ENCODE assay signal across 8 mouse cellular contexts in genomic region chr11:62613657-62614365, GRCm38 (mm10). TPM values are rescaled to one million over a fixed set of nuclear protein-coding genes. Genes with fewer than 3 reads are reported as not detected.
DNase-seq lines count a peak whose midpoint lies in the region; ATAC-seq lines count a peak whose summit lies in the region.

No protein-coding gene starts in this region.

- peaks cover 3% of the 10 kb centered on the region; the same call in 1 of the 2 replicates for H3K9me3 ChIP-seq in forebrain, embryonic 10.5 days
- no peaks in the 10 kb centered on the region for H3K9me3 ChIP-seq in heart, embryonic 15.5 days (replicated peaks)
- no peaks in the 10 kb centered on the region for H3K9me3 ChIP-seq in liver, embryonic 12.5 days (replicated peaks)
- no peaks in the 10 kb centered on the region for H3K9me3 ChIP-seq in stomach, embryonic 14.5 days (ENCODE audit: control insufficient read depth, low read depth, low read length)

- peak overlapping the region; percentile 42 for H3K4me3 ChIP-seq in forebrain, embryonic 10.5 days
- H3K4me3 ChIP-seq in heart, embryonic 15.5 days: peak overlapping the region; percentile 29
- no peak overlapping the region for H3K4me3 ChIP-seq in liver, embryonic 12.5 days
- 0 out of 2 replicates have a peak overlapping the region, but pooled peaks have one; percentile 2 for H3K4me3 ChIP-seq in stomach, embryonic 14.5 days (ENCODE audit: low read depth, low read length)

- peaks cover 26% of the 10 kb centered on the region for H3K4me1 ChIP-seq in forebrain, embryonic 10.5 days
- peaks cover 14% of the 10 kb centered on the region for H3K4me1 ChIP-seq in heart, embryonic 15.5 days (replicated peaks)
- H3K4me1 ChIP-seq in liver, embryonic 12.5 days: peaks cover 10% of the 10 kb centered on the region
- no peaks in the 10 kb centered on the region for H3K4me1 ChIP-seq in stomach, embryonic 14.5 days (ENCODE audit: control insufficient read depth, insufficient read depth, low read length)

- H3K27ac ChIP-seq in forebrain, embryonic 10.5 days: peak overlapping the region; percentile 85
- H3K27ac ChIP-seq in heart, embryonic 15.5 days: peak overlapping the region; percentile 72
- no peak overlapping the region for H3K27ac ChIP-seq in liver, embryonic 12.5 days
- H3K27ac ChIP-seq in stomach, embryonic 14.5 days (ENCODE audit: low read length): peak overlapping the region; percentile 69

- DNase-seq in c-Kit-negative CD71-positive TER-119-positive erythroid progenitor cells, embryonic 14.5 days (ENCODE audit: low read depth, low spot score): peak; percentile 57
- peak; percentile 96 for DNase-seq in forebrain, embryonic 10.5 days (ENCODE audit: extremely low spot score, low spot score)
- DNase-seq in kidney, postnatal 14 days: peak; percentile 93
- DNase-seq in natural killer cell, adult 2 months (ENCODE audit: low spot score in 2 of 2): peak; percentile 85 to 88

- peaks cover 12% of the 10 kb centered on the region; the same call in 1 of the 2 replicates for H3K27me3 ChIP-seq in forebrain, embryonic 10.5 days (ENCODE audit: poor library complexity, severe bottlenecking)
- H3K27me3 ChIP-seq in heart, embryonic 15.5 days: no peaks in the 10 kb centered on the region
- peaks cover 6% of the 10 kb centered on the region; the same call in 1 of the 2 replicates for H3K27me3 ChIP-seq in liver, embryonic 12.5 days (replicated peaks)
- H3K27me3 ChIP-seq in stomach, embryonic 14.5 days (ENCODE audit: control insufficient read depth, insufficient read depth, low read length): no peaks in the 10 kb centered on the region

- peaks cover 55% of the 10 kb centered on the region for H3K36me3 ChIP-seq in forebrain, embryonic 10.5 days (replicated peaks)
- H3K36me3 ChIP-seq in heart, embryonic 15.5 days: peaks cover 24% of the 10 kb centered on the region
- peaks cover 12% of the 10 kb centered on the region; the same call in 1 of the 2 replicates for H3K36me3 ChIP-seq in liver, embryonic 12.5 days
- H3K36me3 ChIP-seq in stomach, embryonic 14.5 days (ENCODE audit: control insufficient read depth, insufficient read depth, low read length): peaks cover 9% of the 10 kb centered on the region; the same call in 1 of the 2 replicates

- ATAC-seq in CD4-positive, CD25-positive, alpha-beta regulatory T cell, adult 4 months: peak; percentile 98
- peak; percentile 86 for ATAC-seq in heart, embryonic 15.5 days (replicated peaks; ENCODE audit: insufficient number of reproducible peaks, insufficient read depth, low FRiP score, low read depth)
- peak; percentile 71 for ATAC-seq in liver, embryonic 12.5 days
- peak; percentile 89 for ATAC-seq in stomach, embryonic 14.5 days (ENCODE audit: insufficient number of reproducible peaks, insufficient read depth, low FRiP score, low read depth)

- peak overlapping the region; percentile 38; the same call in 1 of the 2 replicates for H3K9ac ChIP-seq in heart, embryonic 15.5 days
- no peak overlapping the region for H3K9ac ChIP-seq in liver, embryonic 12.5 days
- H3K9ac ChIP-seq in stomach, embryonic 14.5 days (replicated peaks; ENCODE audit: low read depth, low read length): 0 out of 2 replicates have a peak overlapping the region, but pooled peaks have one; percentile 25

- H3K4me2 ChIP-seq in heart, embryonic 15.5 days: peak overlapping the region; percentile 55
- peak overlapping the region; percentile 28 for H3K4me2 ChIP-seq in liver, embryonic 12.5 days
- H3K4me2 ChIP-seq in stomach, embryonic 14.5 days (replicated peaks; ENCODE audit: low read depth, low read length): peak overlapping the region; percentile 30

- WGBS in forebrain, embryonic 10.5 days: 11% methylated on average over 19 of the region's 19 CpGs
- WGBS in heart, embryonic 15.5 days: 18% methylated on average over 19 of the region's 19 CpGs
- WGBS in liver, embryonic 12.5 days (ENCODE audit: insufficient replicate concordance): 31% methylated on average over 19 of the region's 19 CpGs
- 21% methylated on average over 19 of the region's 19 CpGs for WGBS in stomach, embryonic 14.5 days

RNA-seq across cellular contexts. Expression of gene Lrrc75a, which starts 34.5 kb away (rescaled TPM):
- polyA plus RNA-seq in CD4-positive, CD25-positive, alpha-beta regulatory T cell, adult 4 months (2017; shearing (Covaris generic)): 1 to 10 TPM; 1.9 to 4.6 TPM
- polyA plus RNA-seq in forebrain, embryonic 10.5 days (2016; fragmentation: Nextera tagmentation; extraction: Ambion mirVana): 9.1 and 10.0 TPM in 2 replicates
- polyA plus RNA-seq in heart, embryonic 15.5 days (2015; fragmentation: Nextera tagmentation; extraction: Ambion mirVana): 14.6 and 18.5 TPM in 2 replicates
- polyA plus RNA-seq in liver, embryonic 12.5 days (2016; fragmentation: Nextera tagmentation; extraction: Ambion mirVana): 3.4 and 3.7 TPM in 2 replicates
- polyA plus RNA-seq in stomach, embryonic 14.5 days (2014; fragmentation: Nextera tagmentation; extraction: Ambion mirVana): 9.0 and 10.1 TPM in 2 replicates

RNA-seq across cellular contexts. Expression of gene Mmgt2, which starts 34.7 kb away (rescaled TPM):
- 10 to 100 TPM; 42.9 to 59.1 TPM for polyA plus RNA-seq in CD4-positive, CD25-positive, alpha-beta regulatory T cell, adult 4 months (2017; shearing (Covaris generic))
- 38.6 and 39.0 TPM in 2 replicates for polyA plus RNA-seq in forebrain, embryonic 10.5 days (2016; fragmentation: Nextera tagmentation; extraction: Ambion mirVana)
- 44.7 and 49.1 TPM in 2 replicates for polyA plus RNA-seq in heart, embryonic 15.5 days (2015; fragmentation: Nextera tagmentation; extraction: Ambion mirVana)
- polyA plus RNA-seq in liver, embryonic 12.5 days (2016; fragmentation: Nextera tagmentation; extraction: Ambion mirVana): 15.0 and 17.0 TPM in 2 replicates
- polyA plus RNA-seq in stomach, embryonic 14.5 days (2014; fragmentation: Nextera tagmentation; extraction: Ambion mirVana): 49.6 and 50.5 TPM in 2 replicates

RNA-seq across cellular contexts. Expression of gene Trpv2, which starts 39.5 kb away (rescaled TPM):
- 10 to 100 TPM; 65.8 to 93.5 TPM for polyA plus RNA-seq in CD4-positive, CD25-positive, alpha-beta regulatory T cell, adult 4 months (2017; shearing (Covaris generic))
- 2.1 and 2.5 TPM in 2 replicates for polyA plus RNA-seq in forebrain, embryonic 10.5 days (2016; fragmentation: Nextera tagmentation; extraction: Ambion mirVana)
- 4.2 and 6.4 TPM in 2 replicates for polyA plus RNA-seq in heart, embryonic 15.5 days (2015; fragmentation: Nextera tagmentation; extraction: Ambion mirVana)
- polyA plus RNA-seq in liver, embryonic 12.5 days (2016; fragmentation: Nextera tagmentation; extraction: Ambion mirVana): 8.0 and 9.0 TPM in 2 replicates
- polyA plus RNA-seq in stomach, embryonic 14.5 days (2014; fragmentation: Nextera tagmentation; extraction: Ambion mirVana): 12.0 and 12.8 TPM in 2 replicates
